Mouse (Mus musculus): ENCODE measurements at regions not wholly inside any gene's neighbourhood (a gene's known extent, or its start where the extent isn't known, plus 50 kb on each side); places are given as distances from the start of the nearest gene placed in this dataset.

- DNase-seq (ENCODE audit: low spot score in 2 of 2), result no peak
These were observed 62.6 kb upstream of the Tnfaip3 start for GRCm38 (mm10) chr10:19078047-19078446.

- DNase-seq (ENCODE audit: low spot score in 2 of 2), result no peak
These were observed 52.9 kb upstream of the Tnfaip3 start for GRCm38 (mm10) chr10:19068377-19068776.

- DNase-seq (ENCODE audit: low spot score in 2 of 2), result no peak
These were observed 52.2 kb upstream of the Tnfaip3 start for GRCm38 (mm10) chr10:19067623-19068022.

- no peak for DNase-seq (ENCODE audit: low spot score in 2 of 2)
These were observed 51.4 kb upstream of the Tnfaip3 start for GRCm38 (mm10) chr10:19066821-19067350.
